Mouse (Mus musculus) left cerebral cortex, postnatal 14 days (tissue): ENCODE data around the gene Pwp2. TPM values are rescaled to one million over a fixed set of nuclear protein-coding genes. Genes with fewer than 3 reads are reported as not detected.
"Not testable (repeated sequence)": the region's sequence is repeated elsewhere in the genome, so short reads cannot be mapped to it uniquely, and the experiment has no call there.

Source experiments
- DNase-seq, 2 experiments: peaks; one replicate each; pipeline ENCODE4 v3.0.0; 2021 to 2022; ENCODE audit warnings: low spot score in 2 of 2, mixed read lengths in 1 of 2
- intact Hi-C: fragments of 180-260 bp; cut with DNase I; formaldehyde crosslinking; loops from one replicate; pipeline ENCODE4 v1.15.1; 2025
- long read RNA-seq, 2 experiments: library from polyadenylated mRNA; stranded (forward); transcript quantifications; one replicate each; pipeline ENCODE4 v2.0.0; 2021
- total RNA-seq, 2 experiments: library from RNA; stranded (reverse); gene quantifications; 2 replicates each; pipeline ENCODE4 v1.2.3; 2021

Gene Pwp2
- total RNA-seq, result 10 to 100 TPM; 16.4 to 17.3 TPM
- long read RNA-seq, experiment 1, transcript Pwp2-201 (21 exons, 3,872 nt), result major isoform, 15 of 31 reads
- long read RNA-seq, experiment 1, partial matches to known transcripts, result 7 of 31 reads
- long read RNA-seq, experiment 1, other reads (novel, unspliced or antisense), result 9 of 31 reads
- long read RNA-seq, experiment 2, transcript Pwp2-201 (21 exons, 3,872 nt), result major isoform, 10 of 21 reads
- long read RNA-seq, experiment 2, partial matches to known transcripts, result 7 of 21 reads
- long read RNA-seq, experiment 2, other reads (novel, unspliced or antisense), result 4 of 21 reads

GRCm38 (mm10) chr10:78184531-78185380 lies at the start of gene Pwp2:
Gene Pwp2, minus strand, starts transcription at chr10:78185149.
- DNase-seq, result peak; percentile 91 to 92
- intact Hi-C loops, result loop anchor here (5.0 kb wide), 1 partner anchor 213 kb away; no protein-coding TSS in a partner anchor

DNA sequence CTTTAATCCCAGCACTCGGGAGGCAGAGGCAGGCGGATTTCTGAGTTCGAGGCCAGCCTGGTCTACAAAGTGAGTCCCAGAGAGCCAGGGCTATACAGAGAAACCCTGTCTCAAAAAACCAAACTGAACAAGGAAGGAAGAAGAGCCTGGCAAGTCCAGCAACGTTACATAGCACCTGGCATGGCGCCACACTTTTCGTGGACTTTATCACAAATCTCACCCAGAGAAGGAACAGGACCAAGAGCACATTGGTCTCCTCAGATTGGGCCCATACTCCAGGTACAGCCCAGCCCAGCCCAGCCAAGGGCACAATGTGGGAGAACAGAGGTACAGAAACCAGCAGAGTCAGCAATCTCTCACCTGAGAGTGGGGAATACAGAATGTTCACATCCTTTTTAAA lies 48.8 kb upstream of the Pwp2 start:
- intact Hi-C loops, result no loop called here
- no peak for DNase-seq

DNA sequence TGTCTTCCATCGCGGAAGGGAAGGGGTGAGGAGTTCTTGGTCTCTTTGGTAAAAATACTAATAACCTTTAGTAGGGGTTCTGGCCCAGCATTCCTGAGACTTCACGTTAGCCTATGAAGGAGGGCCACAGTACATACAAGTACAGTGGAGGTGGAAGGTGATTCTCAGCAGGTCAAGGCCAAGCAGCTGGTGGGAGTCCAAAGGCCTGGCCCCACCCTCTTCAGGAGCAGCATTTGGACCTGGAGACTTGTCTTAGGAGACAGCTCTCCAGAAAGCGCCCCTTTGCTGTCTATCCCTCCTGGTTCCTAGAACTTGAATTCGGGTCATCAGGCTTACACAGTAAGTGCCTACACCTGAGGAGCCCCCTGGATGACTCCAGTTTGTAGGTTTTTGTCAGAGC lies 48.2 kb upstream of the Pwp2 start:
- DNase-seq, result no peak
- intact Hi-C loops, result no loop called here

DNA sequence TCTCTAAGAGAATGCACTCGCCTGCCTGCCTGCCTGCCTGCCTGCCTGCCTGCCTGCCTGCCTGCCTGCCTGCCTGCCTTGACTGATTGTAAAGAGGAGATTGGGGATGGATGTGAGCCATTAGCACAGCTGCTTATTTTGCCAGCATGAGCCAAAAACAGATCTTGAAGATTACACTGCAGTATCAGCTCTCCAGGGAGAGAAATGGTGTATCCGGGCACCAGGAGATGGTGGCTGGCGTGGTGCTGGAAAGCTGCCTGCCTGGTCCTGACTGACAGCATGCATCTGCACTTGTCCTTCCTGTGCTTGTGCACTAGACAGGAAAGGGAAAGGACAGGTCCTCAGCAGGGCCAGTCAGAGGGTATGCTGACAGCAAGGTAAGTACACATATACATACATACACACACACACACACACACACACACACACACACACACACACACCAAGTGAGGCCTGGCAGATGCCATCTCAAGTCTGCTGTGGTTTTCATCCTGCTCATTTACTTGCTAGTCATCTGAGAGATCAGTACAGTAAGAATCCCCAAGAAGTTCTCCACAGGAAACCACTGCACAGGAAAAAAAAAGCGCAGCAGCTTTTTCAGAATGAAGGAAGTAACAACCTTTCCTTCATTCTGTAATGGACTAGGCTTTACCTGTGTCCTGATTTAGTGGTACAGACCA lies 47.5 kb upstream of the Pwp2 start:
- no peak for DNase-seq
- intact Hi-C loops, result no loop called here

DNA sequence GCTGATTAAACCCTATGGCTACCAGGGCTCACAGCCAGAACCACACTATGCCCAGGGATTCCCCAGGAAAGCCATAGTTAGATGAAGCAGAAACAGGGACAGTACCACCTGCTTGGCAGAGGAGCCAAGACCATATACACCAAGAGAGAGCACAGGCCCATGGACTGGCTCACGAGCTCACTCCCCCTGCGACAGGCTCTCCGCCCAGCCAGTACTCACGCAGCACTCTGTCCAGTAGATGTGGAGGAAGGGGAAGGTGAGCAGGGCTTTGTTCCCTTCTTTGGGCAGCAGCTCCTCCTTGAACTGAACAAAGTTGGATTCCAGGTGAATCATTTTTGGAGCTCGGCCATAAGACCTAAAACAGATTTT lies 43.6 kb upstream of the Pwp2 start:
- DNase-seq, result no peak

DNA sequence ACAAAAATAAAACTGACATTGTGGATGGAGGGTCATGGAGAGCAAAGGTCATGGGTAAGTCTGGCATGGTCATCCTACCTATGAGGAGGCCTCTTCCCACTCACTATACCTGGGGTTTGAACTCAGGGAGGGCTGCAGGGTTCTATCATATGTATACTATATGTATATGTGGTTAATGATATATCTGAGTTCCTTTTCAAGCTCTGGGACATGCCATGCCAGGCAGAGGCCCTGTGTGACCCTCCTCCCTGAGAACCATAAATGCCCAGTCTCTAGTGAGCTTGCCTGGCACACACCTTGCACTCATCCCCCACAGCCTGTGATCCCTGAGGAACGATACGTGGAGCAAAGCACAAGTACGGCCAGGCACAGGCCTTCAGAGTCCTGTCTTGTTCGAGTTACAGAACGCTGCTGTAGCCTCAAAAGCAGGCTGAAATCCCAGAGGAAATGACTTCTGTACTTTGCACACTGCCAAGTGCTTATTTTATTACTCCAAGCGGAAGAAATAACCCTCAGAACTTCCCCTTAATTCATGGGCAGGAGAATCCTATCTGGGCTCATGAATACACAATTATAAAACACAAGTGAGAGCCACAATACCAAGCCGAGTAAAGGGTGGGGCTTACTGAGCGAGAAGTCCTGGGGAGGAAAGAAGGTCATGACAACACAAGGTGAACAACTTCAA lies 43.1 kb upstream of the Pwp2 start:
- intact Hi-C loops, result no loop called here
- no peak for DNase-seq

More for the DNA sequence above, 43.6 kb upstream of the Pwp2 start:
- intact Hi-C loops, result no loop called here

DNA sequence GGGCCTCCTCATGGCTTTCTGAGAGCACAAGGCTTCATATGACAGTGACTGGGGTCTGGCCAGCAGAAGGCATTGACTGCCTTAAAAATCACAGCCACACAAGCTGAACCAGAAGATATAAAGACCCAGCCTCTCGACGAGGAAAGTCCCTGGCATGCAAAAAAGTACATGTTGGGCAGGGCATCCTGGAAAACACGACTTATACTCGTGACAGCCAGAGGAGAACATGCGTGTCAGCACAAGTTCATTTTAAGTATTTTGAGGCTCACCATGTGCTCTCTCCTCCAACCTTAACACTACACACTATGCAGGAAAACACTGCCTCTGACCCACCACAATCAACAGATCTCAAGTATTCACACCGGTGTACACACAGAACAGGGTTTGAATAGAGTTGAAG lies 39.2 kb upstream of the Pwp2 start:
- intact Hi-C loops, result no loop called here
- DNase-seq, result no peak

DNA sequence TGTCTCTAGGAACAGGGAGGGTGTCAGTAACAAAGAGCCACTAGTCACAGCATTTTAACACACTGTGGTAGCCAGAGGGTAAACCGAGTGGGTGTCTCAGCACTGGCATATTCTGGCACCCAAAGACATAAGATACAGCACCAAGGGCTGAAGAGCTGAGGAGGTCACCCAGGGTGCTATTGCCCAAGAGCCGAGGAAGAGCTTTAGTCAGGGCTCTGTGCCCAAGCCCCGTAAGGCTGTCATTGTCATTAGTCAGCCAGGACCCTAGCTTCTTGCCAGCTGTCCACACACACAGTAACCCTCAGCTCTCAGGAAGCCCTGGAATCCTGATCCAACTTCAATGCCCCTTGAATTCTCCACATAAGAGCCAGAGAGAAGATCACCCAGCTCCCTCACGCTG lies 38.0 kb upstream of the Pwp2 start:
- intact Hi-C loops, result no loop called here
- DNase-seq, result no peak

DNA sequence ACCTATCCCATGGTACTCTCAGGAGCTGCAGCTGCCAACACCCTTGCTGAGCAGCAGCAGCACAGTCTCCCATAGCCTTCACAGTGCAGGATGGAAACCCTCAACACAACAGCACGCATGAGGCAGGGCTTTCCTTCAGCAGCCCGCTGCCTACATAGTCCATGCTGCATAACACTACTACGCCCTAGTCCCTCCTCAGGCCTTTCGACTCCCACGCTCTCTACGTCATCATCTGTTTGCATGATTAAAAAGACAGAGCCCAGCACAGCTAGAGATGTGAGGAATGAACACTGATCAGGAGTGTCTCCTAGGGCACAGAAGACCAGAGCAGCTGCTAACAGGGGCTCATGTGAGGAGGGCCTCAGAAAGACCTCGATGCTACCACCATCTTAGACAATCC lies 36.4 kb upstream of the Pwp2 start:
- no peak for DNase-seq
- intact Hi-C loops, result no loop called here

DNA sequence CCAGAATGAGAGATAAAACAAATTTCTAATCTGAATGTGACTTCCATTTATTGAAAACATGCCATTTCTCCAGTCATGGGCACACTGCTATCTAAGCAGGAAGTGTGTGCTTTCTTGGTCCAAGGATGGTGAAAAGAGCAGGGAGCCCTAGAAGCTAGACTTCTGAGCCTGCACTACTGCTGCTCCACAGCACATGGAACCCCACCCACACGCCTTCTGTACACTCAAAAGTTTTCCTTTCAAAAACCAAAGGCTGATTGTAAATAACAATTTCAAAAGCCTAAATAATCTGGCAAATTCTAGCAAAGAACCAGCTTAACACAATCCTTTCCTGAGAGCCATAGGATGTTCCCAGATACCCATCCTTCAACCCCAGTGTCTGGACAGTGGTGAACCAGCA lies 34.6 kb upstream of the Pwp2 start:
- intact Hi-C loops, result no loop called here
- DNase-seq, result peak in 1 of 2 experiments; percentile 40

GRCm38 (mm10) chr10:78218576-78218975 lies 33.6 kb upstream of the Pwp2 start:
- DNase-seq, result no peak
- intact Hi-C loops, result no loop called here

GRCm38 (mm10) chr10:78216376-78217083 lies 31.6 kb upstream of the Pwp2 start:
- no peak for DNase-seq
- intact Hi-C loops, result no loop called here

DNA sequence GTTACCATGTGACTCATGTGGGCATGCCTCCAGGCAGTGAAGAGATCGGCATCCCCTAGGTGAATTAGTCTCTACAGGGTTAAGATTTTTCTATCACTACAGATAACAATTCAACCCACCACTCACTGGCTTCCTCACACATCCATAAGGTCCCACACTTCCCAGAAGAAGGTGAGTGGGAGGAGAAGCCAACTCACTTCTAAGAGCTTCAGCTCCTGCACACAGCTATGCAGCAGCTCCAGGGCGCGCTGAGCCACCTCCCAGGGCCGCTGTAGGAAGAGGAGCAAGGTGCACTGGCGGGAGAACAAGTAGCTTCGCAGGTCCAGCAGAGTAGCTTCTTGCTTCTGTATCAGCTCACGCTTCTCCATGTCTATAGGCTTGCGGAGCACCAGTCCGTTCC lies 29.4 kb upstream of the Pwp2 start:
- peak in 1 of 2 experiments; percentile 36 for DNase-seq
- intact Hi-C loops, result no loop called here

- DNase-seq, result peak in 1 of 2 experiments; percentile 36
- intact Hi-C loops, result no loop called here
Measured at GRCm38 (mm10) chr10:78211311-78211710, 26.4 kb upstream of the Pwp2 start.

DNA sequence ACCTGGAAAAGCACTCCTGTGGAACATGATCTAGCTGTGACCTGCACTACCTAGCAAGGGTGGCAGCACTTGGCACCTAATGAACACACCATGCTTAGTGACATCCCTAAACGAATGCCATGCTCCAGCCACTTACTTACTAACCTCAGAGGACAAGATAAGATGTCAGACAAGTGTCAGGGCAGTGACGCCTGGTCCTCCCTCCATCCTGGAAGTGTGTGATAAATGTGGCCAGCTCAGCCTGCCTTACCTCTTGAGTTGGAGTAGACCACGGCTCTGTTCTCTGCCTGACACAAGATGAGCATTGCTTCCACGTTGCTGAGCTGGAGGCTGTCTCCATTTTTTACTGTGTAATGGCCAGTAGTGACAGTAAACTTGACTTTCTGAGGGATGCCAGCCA lies 16.2 kb upstream of the Pwp2 start:
- no peak for DNase-seq
- intact Hi-C loops, result no loop called here

DNA sequence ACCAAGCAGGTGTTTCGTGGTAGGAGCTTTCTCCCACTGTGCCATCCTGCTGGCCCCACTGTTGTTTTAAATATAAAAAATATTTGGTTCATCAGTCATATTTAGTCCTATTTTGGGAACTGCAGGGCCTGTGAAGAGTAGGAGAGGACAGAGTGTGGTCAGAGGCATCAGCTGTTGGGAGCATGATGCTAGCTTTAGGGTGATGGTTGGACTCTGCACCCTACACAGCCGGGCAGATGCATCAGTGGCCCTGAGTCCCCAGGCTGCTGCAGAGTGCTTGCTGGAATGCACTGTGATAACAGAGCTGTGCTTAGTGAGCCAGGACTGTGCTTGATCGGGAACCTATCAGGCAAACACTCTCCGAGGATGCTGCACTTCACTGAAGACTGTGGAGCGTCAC lies 8.0 kb upstream of the Pwp2 start:
- intact Hi-C loops, result no loop called here
- no peak for DNase-seq

- not testable (repeated sequence) for DNase-seq
- intact Hi-C loops, result loop anchor here (5.0 kb wide), 1 partner anchor 211 kb away; no protein-coding TSS in a partner anchor
Measured at GRCm38 (mm10) chr10:78186076-78186475, 1.1 kb upstream of the Pwp2 start.

GRCm38 (mm10) chr10:78185381-78185725 lies 404 bp upstream of the Pwp2 start:
- DNase-seq, result no peak
- intact Hi-C loops, result loop anchor here (5.0 kb wide), 1 partner anchor 212 kb away; no protein-coding TSS in a partner anchor

DNA sequence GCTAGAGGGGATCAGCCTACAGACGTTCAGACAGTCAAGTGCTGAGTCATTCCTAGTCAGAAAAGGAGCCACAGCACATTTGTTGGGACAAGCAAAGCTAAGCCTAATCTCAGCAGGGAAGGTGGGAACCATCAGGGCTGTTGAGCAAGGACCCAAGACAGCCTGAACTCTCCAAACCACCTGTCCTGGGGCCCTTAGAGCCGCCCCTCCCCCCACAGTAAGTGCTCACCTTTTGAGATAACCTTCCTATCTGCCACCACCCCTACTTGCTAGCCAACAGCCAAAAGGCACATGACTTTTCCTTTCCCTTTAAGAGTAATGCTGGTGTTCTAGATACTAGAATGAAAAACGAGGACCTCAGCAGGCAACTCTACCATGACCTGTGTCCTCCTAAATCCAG lies 1.4 kb downstream of the Pwp2 start:
- intact Hi-C loops, result no loop called here
- no peak for DNase-seq
